Mouse (Mus musculus) hindbrain, embryonic 16.5 days (tissue): ENCODE measurements around the gene Msln. TPM values are rescaled to one million over a fixed set of nuclear protein-coding genes. Genes with fewer than 3 reads are reported as not detected.

ENCODE experiments used
- ATAC-seq: fragments of 200-750 bp; cut with Nextera tagmentation; 2 replicates; pipeline ENCODE4 v1.8.0; 2017; ENCODE audit warnings: moderate TSS enrichment, moderate library complexity
- H3K27ac ChIP-seq: fragments of 300-500 bp; sonication (generic); 2 replicates; pipeline ENCODE4 v1.5.1; 2014; ENCODE audit warnings: low read depth, mild to moderate bottlenecking, control low read depth, low read length, moderate library complexity
- H3K27me3 ChIP-seq: fragments of 300-500 bp; sonication (generic); replicated peaks from 2 replicates; pipeline ENCODE4 v1.6.1; 2014; ENCODE audit warnings: low read length; ENCODE audit not compliant: control insufficient read depth, insufficient read depth
- H3K36me3 ChIP-seq: fragments of 300-500 bp; sonication (generic); 2 replicates; pipeline ENCODE4 v1.6.1; 2014; ENCODE audit warnings: mild to moderate bottlenecking, low read length, moderate library complexity, mixed read lengths; ENCODE audit not compliant: control insufficient read depth, insufficient read depth
- H3K4me1 ChIP-seq: fragments of 300-500 bp; sonication (generic); 2 replicates; pipeline ENCODE4 v1.6.1; 2014; ENCODE audit warnings: low read depth, low read length; ENCODE audit not compliant: control insufficient read depth, insufficient read depth
- H3K4me2 ChIP-seq: fragments of 300-500 bp; sonication (generic); 2 replicates; pipeline ENCODE4 v1.6.1; 2014; ENCODE audit warnings: mild to moderate bottlenecking, low read length, control low read depth, moderate library complexity
- H3K4me3 ChIP-seq: fragments of 300-500 bp; sonication (generic); 2 replicates; pipeline ENCODE4 v1.5.1; 2014; ENCODE audit warnings: mild to moderate bottlenecking, low read length, control low read depth, moderate library complexity
- H3K9ac ChIP-seq: fragments of 300-500 bp; sonication (generic); 2 replicates; pipeline ENCODE4 v1.6.1; 2014; ENCODE audit warnings: low read depth, mild to moderate bottlenecking, control low read depth, low read length, moderate library complexity
- H3K9me3 ChIP-seq: fragments of 300-500 bp; sonication (generic); 2 replicates; pipeline ENCODE4 v1.6.1; 2014; ENCODE audit warnings: mild to moderate bottlenecking, low read length, moderate library complexity; ENCODE audit not compliant: control insufficient read depth
- WGBS: fragments of 180-500 bp; shearing (Covaris S2); extraction: QIAGEN DNeasy Blood & Tissue Kit; methylation state at CpG from one replicate; pipeline ENCODE4 v1.1.7; 2014; 5-methylcytosine and 5-hydroxymethylcytosine counted together
- polyA plus RNA-seq: library from polyadenylated mRNA; unstranded; fragments of >200 nt; fragmentation: Nextera tagmentation; extraction: Ambion mirVana; gene quantifications from 2 replicates; pipeline ENCODE4 v1.2.1, GENCODE M21; 2015

Msln gene
- polyA plus RNA-seq, 1 experiment from 2014 or later = 0.76 TPM

DNA sequence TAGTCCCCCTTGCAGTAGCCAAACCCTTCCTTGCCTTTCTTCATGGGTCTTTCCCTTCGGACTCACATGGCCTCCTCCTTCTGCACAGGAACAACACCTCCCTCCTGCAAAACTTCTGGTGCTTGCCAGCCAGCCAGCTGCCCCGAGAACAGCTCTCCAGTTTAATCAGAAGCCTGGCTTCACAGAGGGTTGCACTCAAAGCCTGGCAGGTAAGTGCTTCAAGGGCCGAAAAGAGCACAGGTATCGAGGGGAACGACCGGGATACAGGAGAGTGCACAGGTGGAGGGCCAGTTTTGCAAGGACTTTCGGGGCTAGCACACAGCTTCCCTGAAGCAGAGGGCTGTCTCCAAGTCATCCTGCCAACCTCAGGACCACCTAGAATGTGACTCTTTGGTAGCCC lies 15.3 kb downstream of the Msln start:
- WGBS = 83% methylated on average over 7 of the region's 7 CpGs
- Histone ChIP-seq H3K9me3 (no peaks in the 10 kb centered on the region), H3K4me2 (no peak overlapping the region), H3K36me3 (no peaks in the 10 kb centered on the region), H3K27me3 (no peaks in the 10 kb centered on the region), H3K4me1 (no peaks in the 10 kb centered on the region), H3K9ac (no peak overlapping the region), H3K27ac (no peak overlapping the region), H3K4me3 (no peak overlapping the region)
- ATAC-seq = no peak

DNA sequence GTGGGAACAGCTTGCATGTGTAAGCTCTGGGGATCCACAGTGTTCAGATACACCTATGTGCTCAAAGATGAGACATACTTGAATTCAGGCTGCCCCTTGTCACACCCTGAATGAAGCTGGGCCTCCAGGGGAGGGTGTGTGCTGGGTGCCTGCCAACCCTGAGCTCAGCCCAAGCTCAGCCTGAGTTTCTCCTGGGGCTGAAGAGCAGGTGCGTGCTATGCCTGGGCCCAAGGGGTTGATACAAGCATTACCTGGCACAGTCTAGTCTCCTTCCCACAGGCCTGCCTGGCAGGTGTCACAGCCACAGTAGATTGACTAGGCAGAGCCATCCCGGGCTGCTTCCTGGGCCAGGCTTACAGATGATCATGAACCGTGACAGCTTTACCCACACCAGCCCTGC lies 18.4 kb downstream of the Msln start, which contains the start of gene Mslnl:
Gene Mslnl (plus strand): TSS at position 298 of the 400 bp plus-strand sequence.
- no peaks in the 10 kb centered on the region for H3K36me3 ChIP-seq
- ATAC-seq = no peak
- no peak within 1 kb of the TSS for H3K9ac ChIP-seq
- H3K4me2 ChIP-seq = no peak within 1 kb of the TSS
- no peaks in the 10 kb centered on the region for H3K9me3 ChIP-seq
- H3K27me3 ChIP-seq = no peaks in the 10 kb centered on the region
- no peaks in the 10 kb centered on the region for H3K4me1 ChIP-seq
- H3K4me3 ChIP-seq = no peak within 1 kb of the TSS
- WGBS = 67% methylated on average over 3 of the region's 3 CpGs
- no peak within 1 kb of the TSS for H3K27ac ChIP-seq

DNA sequence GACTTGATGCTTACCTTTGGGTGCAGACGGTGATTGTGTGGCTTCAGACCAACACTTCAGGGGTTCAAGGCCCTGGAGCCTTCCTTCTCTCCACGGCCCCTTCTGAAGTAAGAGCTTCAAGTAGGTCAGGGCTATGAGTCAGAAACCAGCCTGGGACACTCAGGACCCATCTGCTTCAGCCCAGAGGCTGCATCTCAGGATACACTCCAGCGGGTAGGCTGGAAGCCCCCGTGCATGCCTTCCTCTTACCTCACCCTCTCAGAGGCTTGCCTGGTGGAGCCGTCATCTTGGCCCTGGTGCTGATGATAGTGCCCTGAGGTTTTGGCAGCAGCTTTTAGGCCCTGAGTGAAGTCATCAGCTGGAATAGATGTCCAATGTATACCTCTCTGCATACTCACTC lies 18.9 kb downstream of the Msln start:
- Histone ChIP-seq H3K9me3 (no peaks in the 10 kb centered on the region), H3K27ac (no peak overlapping the region), H3K27me3 (no peaks in the 10 kb centered on the region), H3K9ac (no peak overlapping the region), H3K36me3 (no peaks in the 10 kb centered on the region), H3K4me3 (no peak overlapping the region), H3K4me2 (no peak overlapping the region), H3K4me1 (no peaks in the 10 kb centered on the region)
- ATAC-seq = no peak
- WGBS = 88% methylated on average over 5 of the region's 5 CpGs

DNA sequence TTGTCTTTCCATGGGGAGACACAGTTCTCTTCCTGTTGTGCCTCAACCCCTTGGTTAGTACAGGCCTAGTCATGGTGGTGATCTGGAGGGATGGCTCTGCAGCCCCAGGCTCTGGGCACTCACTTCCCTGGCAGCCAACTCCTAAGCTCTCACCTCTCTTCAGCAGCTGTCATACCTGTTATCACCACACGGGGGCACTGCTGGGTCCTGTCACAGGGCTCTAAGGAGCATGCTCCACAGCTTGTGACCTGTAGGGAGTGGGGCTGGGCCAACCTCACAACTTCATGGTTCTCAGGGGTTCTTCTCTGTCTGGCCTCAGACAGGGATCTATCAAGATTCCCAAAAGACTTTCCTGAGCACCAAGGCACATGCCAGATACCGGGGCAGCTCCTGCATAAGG lies 22.1 kb downstream of the Msln start:
- no peaks in the 10 kb centered on the region for H3K27me3 ChIP-seq
- ATAC-seq = no peak
- 15% methylated on average over 2 of the region's 2 CpGs for WGBS

DNA sequence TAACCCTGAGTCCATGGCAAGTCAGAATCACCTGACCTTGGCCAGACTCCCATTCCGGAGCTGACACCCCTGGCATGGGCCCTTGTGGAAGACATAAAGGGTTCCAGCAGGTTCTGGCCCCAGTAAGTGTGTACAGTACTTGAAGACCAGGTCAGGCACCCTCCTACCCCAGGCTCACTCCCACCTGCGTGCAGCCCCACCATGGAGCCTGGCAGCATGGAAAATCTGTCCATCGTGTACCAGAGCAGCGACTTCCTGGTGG lies 26.2 kb downstream of the Msln start:
- 14% methylated on average over 4 of the region's 4 CpGs for WGBS
- no peak; the same call in 1 of the 2 replicates for ATAC-seq
- no peak overlapping the region for H3K27ac ChIP-seq
- peaks cover 3% of the 10 kb centered on the region for H3K36me3 ChIP-seq
- H3K4me3 ChIP-seq = peak overlapping the region; percentile 73
- H3K27me3 ChIP-seq = no peaks in the 10 kb centered on the region
- peak overlapping the region; percentile 98 for H3K4me2 ChIP-seq
- H3K9ac ChIP-seq = peak overlapping the region; percentile 87
- H3K4me1 ChIP-seq = peaks cover 18% of the 10 kb centered on the region
- H3K9me3 ChIP-seq = no peaks in the 10 kb centered on the region

More for the DNA sequence above, 22.1 kb downstream of the Msln start:
- peaks cover 12% of the 10 kb centered on the region for H3K4me1 ChIP-seq
- H3K27ac ChIP-seq = no peak overlapping the region
- no peak overlapping the region for H3K4me3 ChIP-seq
- no peaks in the 10 kb centered on the region for H3K9me3 ChIP-seq
- no peak overlapping the region for H3K9ac ChIP-seq
- H3K4me2 ChIP-seq = no peak overlapping the region
- peaks cover 3% of the 10 kb centered on the region for H3K36me3 ChIP-seq

DNA sequence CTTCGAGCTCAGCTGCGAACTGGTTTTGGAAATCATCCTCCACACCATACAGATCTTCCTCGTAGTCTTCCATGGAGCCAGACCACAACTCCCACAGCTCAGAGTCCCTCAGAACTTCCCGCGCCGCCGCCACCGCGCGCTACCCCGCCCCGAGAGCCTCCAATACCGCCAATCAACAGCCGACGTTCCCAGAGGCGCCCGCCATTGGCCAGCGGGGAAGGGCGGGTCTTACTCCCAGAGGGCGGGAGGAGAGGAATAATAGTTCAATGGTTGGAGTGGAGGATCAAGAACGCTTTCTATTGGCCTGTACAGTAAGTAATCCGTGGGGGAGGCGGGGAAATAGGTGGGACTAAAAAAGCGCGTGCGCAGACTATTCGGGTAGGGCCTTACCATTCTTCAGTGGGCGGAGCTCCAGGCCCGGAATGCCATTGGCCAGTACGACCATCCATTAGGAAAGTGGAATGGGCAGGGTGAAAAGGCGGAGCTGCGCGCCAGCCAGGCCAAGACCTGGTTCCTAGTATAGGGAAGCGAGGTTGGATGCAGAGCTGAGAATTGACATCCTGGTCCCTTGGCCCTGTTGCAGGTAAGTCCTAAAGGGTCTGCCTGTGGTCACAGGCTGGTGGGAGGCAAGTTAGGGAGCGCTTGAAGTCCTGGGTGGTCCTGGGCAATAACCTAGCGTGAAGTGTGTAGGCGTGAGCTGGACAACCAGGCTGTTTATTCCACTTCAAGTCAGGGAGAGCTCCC lies 26.7 kb downstream of the Msln start, which contains the start of the genes Chtf18 and Rpusd1:
Gene Chtf18 (minus strand): TSS at position 155 of the 744 bp plus-strand sequence.
Gene Rpusd1 (plus strand): TSS at position 406 of the 744 bp plus-strand sequence.
- under 1% methylated on average over 37 of the region's 37 CpGs for WGBS
- H3K9me3 ChIP-seq = no peaks in the 10 kb centered on the region
- H3K27me3 ChIP-seq = no peaks in the 10 kb centered on the region
- ATAC-seq = peak; percentile 99
- peak within 1 kb of the TSS; percentile 87 for H3K9ac ChIP-seq
- peaks cover 18% of the 10 kb centered on the region for H3K4me1 ChIP-seq
- peak within 1 kb of the TSS; percentile 98 for H3K4me2 ChIP-seq
- peaks cover 3% of the 10 kb centered on the region for H3K36me3 ChIP-seq
- H3K4me3 ChIP-seq = peak within 1 kb of the TSS; percentile 73
- peak within 1 kb of the TSS; percentile 58; the same call in 1 of the 2 replicates for H3K27ac ChIP-seq

DNA sequence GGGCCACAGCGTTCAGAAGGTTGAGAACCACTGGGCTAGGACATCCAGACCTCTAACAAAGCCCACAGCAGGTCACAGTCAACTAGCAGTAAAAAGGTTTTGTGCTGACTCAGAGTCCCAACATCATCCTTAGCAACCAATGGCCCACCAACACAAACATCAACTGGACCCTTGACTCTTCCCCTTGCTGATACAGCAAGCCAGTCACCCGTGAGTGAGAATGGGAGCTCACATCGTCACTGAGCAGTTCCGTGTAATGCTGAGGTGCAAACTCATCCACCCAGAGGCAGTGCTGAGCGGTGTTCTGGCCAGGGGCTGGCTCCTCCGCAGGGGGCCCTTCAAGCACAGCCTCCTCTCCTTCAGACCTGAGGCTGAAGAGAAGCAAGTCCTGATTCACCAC lies 28.9 kb downstream of the Msln start:
- H3K27ac ChIP-seq = no peak overlapping the region
- no peaks in the 10 kb centered on the region for H3K27me3 ChIP-seq
- peaks cover 3% of the 10 kb centered on the region for H3K36me3 ChIP-seq
- H3K4me3 ChIP-seq = no peak overlapping the region
- H3K4me1 ChIP-seq = peaks cover 18% of the 10 kb centered on the region
- ATAC-seq = no peak
- H3K9me3 ChIP-seq = no peaks in the 10 kb centered on the region
- no peak overlapping the region for H3K9ac ChIP-seq
- no peak overlapping the region for H3K4me2 ChIP-seq
- 75% methylated on average over 6 of the region's 6 CpGs for WGBS

DNA sequence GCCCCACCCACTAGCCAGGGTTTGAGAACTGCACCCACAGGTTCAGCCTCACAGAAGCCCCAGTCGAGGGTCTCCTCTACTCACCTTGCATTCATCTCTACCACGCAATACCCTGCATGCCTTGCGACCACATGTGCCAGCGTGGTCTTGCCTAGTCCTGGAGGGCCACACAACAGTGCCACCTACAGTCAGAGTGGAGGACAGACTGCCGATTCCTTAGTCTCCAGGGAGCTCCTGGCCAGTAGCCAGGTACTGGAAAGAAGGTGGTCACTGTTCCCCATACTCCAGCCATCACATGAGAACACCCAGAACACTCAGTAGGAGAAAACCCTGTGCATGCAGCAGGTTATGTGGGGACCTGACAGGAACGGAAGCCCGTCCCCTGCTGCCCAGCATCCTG lies 30.3 kb downstream of the Msln start:
- Histone ChIP-seq H3K4me2 (no peak overlapping the region), H3K4me1 (peaks cover 17% of the 10 kb centered on the region), H3K36me3 (no peaks in the 10 kb centered on the region; the same call in 1 of the 2 replicates), H3K4me3 (no peak overlapping the region), H3K27me3 (no peaks in the 10 kb centered on the region), H3K9ac (no peak overlapping the region), H3K9me3 (no peaks in the 10 kb centered on the region), H3K27ac (no peak overlapping the region)
- WGBS = 87% methylated on average over 7 of the region's 7 CpGs
- ATAC-seq = no peak

DNA sequence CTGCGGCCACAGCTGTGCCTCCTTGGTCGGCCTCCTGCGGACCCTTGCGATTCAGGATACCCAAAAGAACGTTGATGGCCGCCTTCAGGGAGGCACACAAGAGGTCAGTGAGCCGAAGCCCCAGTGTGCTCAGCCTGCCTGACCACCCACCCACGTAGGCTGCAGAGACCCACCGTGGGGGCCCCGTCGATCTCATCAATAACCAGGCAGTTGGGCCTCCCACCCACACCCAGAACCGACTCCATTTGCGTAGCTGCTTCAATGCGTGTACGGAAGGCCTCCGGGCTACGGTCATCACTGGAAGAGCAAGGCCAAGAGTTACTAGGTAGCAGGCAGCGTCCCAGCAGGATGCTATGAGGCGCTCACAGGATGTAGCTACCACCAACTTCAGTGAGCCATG lies 30.7 kb downstream of the Msln start:
- Histone ChIP-seq H3K9me3 (no peaks in the 10 kb centered on the region), H3K27me3 (no peaks in the 10 kb centered on the region), H3K9ac (no peak overlapping the region), H3K36me3 (no peaks in the 10 kb centered on the region), H3K4me3 (no peak overlapping the region), H3K27ac (no peak overlapping the region), H3K4me2 (no peak overlapping the region), H3K4me1 (peaks cover 12% of the 10 kb centered on the region)
- ATAC-seq = no peak
- WGBS = 96% methylated on average over 19 of the region's 19 CpGs
